Mouse (Mus musculus): ENCODE measurements around the gene Nrf1.

GRCm38 (mm10) chr6:30042483-30042882, 5.3 kb upstream of the Nrf1 start:
- no peak for TF ChIP-seq CTCF (IDR thresholded peaks at IDR 0.05; ENCODE audit: insufficient read depth, low read depth, low read length)
- TF ChIP-seq POLR2A (IDR thresholded peaks at IDR 0.05; ENCODE audit: insufficient read depth, low read depth, low read length): no peak

Data from olfactory bulb, adult 2 months (tissue).